Mouse (Mus musculus) megakaryocyte, embryonic 14.5 days (primary cell): ENCODE data around the gene Stard7. TPM values are rescaled to one million over a fixed set of nuclear protein-coding genes. Genes with fewer than 3 reads are reported as not detected.
"Not testable (repeated sequence)": the region's sequence is repeated elsewhere in the genome, so short reads cannot be mapped to it uniquely, and the experiment has no call there.

Source experiments
- H3K27me3 ChIP-seq: replicated peaks from 2 replicates; pipeline ENCODE3; 2012; ENCODE audit warnings: inconsistent platforms
- H3K36me3 ChIP-seq: replicated peaks from 2 replicates; pipeline ENCODE3; 2012; ENCODE audit warnings: low read length, inconsistent platforms, mixed read lengths
- H3K4me1 ChIP-seq: 2 replicates; pipeline ENCODE4 v1.6.1; 2012; ENCODE audit warnings: inconsistent platforms
- H3K4me3 ChIP-seq: replicated peaks from 2 replicates; pipeline ENCODE3; 2012; ENCODE audit warnings: moderate library complexity, mild to moderate bottlenecking, inconsistent platforms
- H3K9me3 ChIP-seq: 2 replicates; pipeline ENCODE4 v1.6.1; 2012; ENCODE audit warnings: inconsistent platforms
- FLI1 ChIP-seq: IDR thresholded peaks from 2 replicates; pipeline ENCODE4 v1.6.1; 2012; ENCODE audit warnings: low read length, inconsistent platforms, mixed read lengths
- GATA1 ChIP-seq: IDR thresholded peaks from 3 replicates; pipeline ENCODE4 v1.6.1; 2012; ENCODE audit warnings: mixed read lengths, low read length, inconsistent platforms, borderline replicate concordance
- polyA plus RNA-seq: library from polyadenylated mRNA; stranded (reverse); fragments of >175 nt; gene quantifications from 2 replicates; pipeline ENCODE4 v1.2.3, GENCODE M21; 2012; ENCODE audit warnings: low replicate concordance; ENCODE audit not compliant: insufficient read depth

The Stard7 gene
- polyA plus RNA-seq, 1 experiment, result 9.8 TPM

GRCm38 (mm10) chr2:127272806-127273205, 2.8 kb downstream of the Stard7 start:
- Histone ChIP-seq H3K36me3 (no peaks in the 10 kb centered on the region), H3K9me3 (no peaks in the 10 kb centered on the region), H3K4me3 (no peak overlapping the region), H3K4me1 (peaks cover 49% of the 10 kb centered on the region), H3K27me3 (no peaks in the 10 kb centered on the region)
- no peak for TF ChIP-seq FLI1
- TF ChIP-seq GATA1, result no peak

- H3K4me3 ChIP-seq, result no peak overlapping the region
- no peaks in the 10 kb centered on the region for H3K9me3 ChIP-seq
- no peaks in the 10 kb centered on the region for H3K27me3 ChIP-seq
- peaks cover 40% of the 10 kb centered on the region for H3K4me1 ChIP-seq
- TF ChIP-seq FLI1 (no peak), GATA1 (no peak)
- H3K36me3 ChIP-seq, result no peaks in the 10 kb centered on the region
Measured at GRCm38 (mm10) chr2:127274590-127274989, 4.6 kb downstream of the Stard7 start.

DNA sequence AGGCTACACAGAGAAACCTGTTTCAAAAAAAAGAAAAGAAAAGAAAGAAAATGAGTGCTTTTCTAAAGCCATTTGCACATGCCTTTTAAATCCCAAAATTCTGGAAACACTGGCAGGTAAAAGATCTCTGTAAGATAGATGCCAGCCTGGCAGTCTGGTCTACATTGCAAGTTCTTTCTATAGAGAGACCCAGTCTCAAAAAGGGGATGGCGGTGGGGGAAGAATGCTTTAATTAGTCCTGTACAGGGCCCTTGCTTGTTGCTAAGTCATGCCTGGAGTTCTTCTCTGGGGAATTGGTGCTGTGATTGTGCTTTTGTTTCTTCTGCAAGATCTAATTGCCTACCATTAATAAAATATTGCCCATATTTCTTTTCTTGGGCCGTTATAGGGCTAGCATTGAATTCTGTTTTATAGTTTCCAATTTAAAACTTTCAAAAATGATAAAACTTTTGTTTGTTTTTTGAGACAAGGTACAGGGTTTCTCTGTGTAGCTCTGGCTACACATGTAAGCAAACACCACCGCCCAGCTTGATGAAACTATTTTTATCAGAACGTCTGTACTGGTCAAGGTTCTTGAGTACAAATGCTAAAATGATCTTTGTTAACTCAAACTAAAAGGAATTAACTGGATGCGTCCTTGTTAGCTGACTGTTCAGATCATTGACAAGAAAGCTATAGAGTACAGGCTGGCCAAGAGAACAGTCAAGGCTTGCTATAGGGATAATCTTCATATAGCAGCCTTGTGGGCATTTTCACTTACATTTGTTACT, 5.7 kb downstream of the Stard7 start:
- no peaks in the 10 kb centered on the region for H3K27me3 ChIP-seq
- no peaks in the 10 kb centered on the region for H3K36me3 ChIP-seq
- no peaks in the 10 kb centered on the region for H3K9me3 ChIP-seq
- no peak for TF ChIP-seq FLI1
- no peak for TF ChIP-seq GATA1
- peaks cover 44% of the 10 kb centered on the region for H3K4me1 ChIP-seq
- H3K4me3 ChIP-seq, result no peak overlapping the region

DNA sequence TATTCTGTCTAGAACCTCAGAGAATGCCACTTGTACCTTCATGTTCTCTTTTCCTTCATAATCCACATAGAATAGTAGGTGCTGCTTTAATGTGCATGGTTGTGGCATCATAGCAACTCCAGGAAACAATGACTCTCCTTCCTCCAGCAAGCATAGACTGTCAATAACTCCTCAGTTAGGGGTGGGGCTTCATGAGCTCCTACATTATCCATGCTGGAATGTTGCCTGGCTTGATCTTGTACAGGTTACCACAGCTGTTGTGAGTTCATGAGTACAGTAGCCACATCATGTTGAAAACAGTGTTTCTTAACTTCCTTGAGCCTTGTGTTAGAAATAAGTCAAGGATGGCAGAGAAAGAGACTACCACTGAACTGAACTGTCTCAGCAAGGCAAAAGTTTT, 8.1 kb downstream of the Stard7 start:
- TF ChIP-seq FLI1 (no peak), GATA1 (no peak)

GRCm38 (mm10) chr2:127292250-127292649, 22.2 kb downstream of the Stard7 start:
- Histone ChIP-seq H3K27me3 (no peaks in the 10 kb centered on the region), H3K36me3 (peaks cover 87% of the 10 kb centered on the region)
- TF ChIP-seq FLI1, result no peak
- TF ChIP-seq GATA1, result no peak

More for the DNA sequence above, 8.1 kb downstream of the Stard7 start:
- no peaks in the 10 kb centered on the region for H3K27me3 ChIP-seq
- no peaks in the 10 kb centered on the region for H3K36me3 ChIP-seq
- peaks cover 34% of the 10 kb centered on the region for H3K4me1 ChIP-seq
- no peaks in the 10 kb centered on the region for H3K9me3 ChIP-seq
- no peak overlapping the region for H3K4me3 ChIP-seq

GRCm38 (mm10) chr2:127297001-127297805, 27.2 kb downstream of the Stard7 start:
- H3K27me3 ChIP-seq, result no peaks in the 10 kb centered on the region
- peaks cover 85% of the 10 kb centered on the region for H3K36me3 ChIP-seq
- TF ChIP-seq FLI1, result no peak
- no peak for TF ChIP-seq GATA1

More at GRCm38 (mm10) chr2:127292250-127292649, 22.2 kb downstream of the Stard7 start:
- no peak overlapping the region for H3K4me3 ChIP-seq
- no peaks in the 10 kb centered on the region for H3K9me3 ChIP-seq
- H3K4me1 ChIP-seq, result no peaks in the 10 kb centered on the region

GRCm38 (mm10) chr2:127298056-127298455, 28.0 kb downstream of the Stard7 start:
- Histone ChIP-seq H3K4me1 (peaks cover 20% of the 10 kb centered on the region), H3K4me3 (no peak overlapping the region), H3K27me3 (no peaks in the 10 kb centered on the region), H3K36me3 (peaks cover 79% of the 10 kb centered on the region), H3K9me3 (peaks cover 12% of the 10 kb centered on the region)
- no peak for TF ChIP-seq FLI1
- TF ChIP-seq GATA1, result no peak

More at GRCm38 (mm10) chr2:127297001-127297805, 27.2 kb downstream of the Stard7 start:
- H3K4me3 ChIP-seq, result no peak overlapping the region
- H3K4me1 ChIP-seq, result peaks cover 20% of the 10 kb centered on the region
- peaks cover 12% of the 10 kb centered on the region for H3K9me3 ChIP-seq

DNA sequence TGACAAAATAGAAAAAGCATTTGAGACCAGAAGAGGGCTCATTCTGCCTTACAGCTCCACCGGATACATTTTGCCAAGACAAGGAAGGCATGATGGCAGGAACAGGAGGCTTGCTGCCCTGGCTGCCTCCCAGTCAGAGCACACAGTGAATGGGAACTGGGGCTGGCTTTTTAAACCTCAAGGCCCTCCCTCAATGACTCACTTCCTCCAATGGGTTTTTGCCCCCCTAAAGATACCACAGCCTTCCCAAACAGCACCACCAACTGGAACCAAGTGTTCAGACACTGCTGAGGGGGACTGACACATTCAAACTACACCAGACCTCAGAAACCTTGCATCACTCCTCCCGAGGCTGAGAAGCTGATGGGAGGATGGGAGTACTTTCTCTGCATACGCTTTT, 30.7 kb downstream of the Stard7 start:
- H3K27me3 ChIP-seq, result no peaks in the 10 kb centered on the region
- H3K9me3 ChIP-seq, result peaks cover 12% of the 10 kb centered on the region
- H3K36me3 ChIP-seq, result peaks cover 53% of the 10 kb centered on the region
- TF ChIP-seq GATA1 (no peak), FLI1 (no peak)
- peaks cover 20% of the 10 kb centered on the region for H3K4me1 ChIP-seq
- no peak overlapping the region for H3K4me3 ChIP-seq

- H3K4me3 ChIP-seq, result no peak overlapping the region
- TF ChIP-seq FLI1, result no peak
- no peak for TF ChIP-seq GATA1
- no peaks in the 10 kb centered on the region for H3K27me3 ChIP-seq
- H3K4me1 ChIP-seq, result peaks cover 20% of the 10 kb centered on the region
- H3K36me3 ChIP-seq, result peaks cover 41% of the 10 kb centered on the region
- peaks cover 12% of the 10 kb centered on the region for H3K9me3 ChIP-seq
Measured at GRCm38 (mm10) chr2:127301883-127302282, 31.9 kb downstream of the Stard7 start.

DNA sequence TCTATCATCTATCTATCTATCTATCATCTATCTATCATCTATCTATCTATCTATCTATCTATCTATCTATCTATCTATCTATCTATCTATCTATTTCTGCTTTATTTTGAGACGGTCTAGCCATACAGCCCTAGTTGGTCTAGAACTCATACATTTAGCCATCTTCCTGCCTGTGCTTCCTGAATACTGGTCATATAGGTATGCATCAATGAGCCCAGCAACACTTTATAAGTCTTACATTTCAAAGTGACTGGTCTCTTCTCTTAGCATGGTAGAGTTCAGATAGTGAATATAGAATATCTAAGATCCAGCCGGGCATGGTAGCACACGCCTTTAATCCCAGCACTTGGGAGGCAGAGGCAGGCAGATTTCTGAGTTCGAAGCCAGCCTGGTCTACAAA, 34.2 kb downstream of the Stard7 start:
- H3K36me3 ChIP-seq, result peaks cover 18% of the 10 kb centered on the region
- H3K4me3 ChIP-seq, H3K27me3 ChIP-seq, H3K9me3 ChIP-seq: not testable (repeated sequence)
- peaks cover 20% of the 10 kb centered on the region for H3K4me1 ChIP-seq
